Mouse (Mus musculus): ENCODE measurements around the gene Zfp787.

- no peak for TF ChIP-seq CTCF (conservative IDR thresholded peaks at IDR 0.05; ENCODE audit: low read length)
- no peak for TF ChIP-seq POU5F1 (IDR thresholded peaks at IDR 0.05; ENCODE audit: borderline replicate concordance, low read length)
Observed at GRCm38 (mm10) chr7:6146194-6146981, 9.4 kb downstream of the Zfp787 start.
